Mouse (Mus musculus) left cerebral cortex, postnatal 36 days (tissue): ENCODE measurements at regions not wholly inside any gene's neighbourhood (a gene's known extent, or its start where the extent isn't known, plus 50 kb on each side); places are given as distances from the start of the nearest gene placed in this dataset.

ENCODE experiments used
- DNase-seq, 2 experiments: peaks; one replicate each; pipeline ENCODE4 v3.0.0; 2021 to 2022; ENCODE audit warnings: low spot score in 2 of 2, mixed read lengths in 1 of 2
- intact Hi-C: fragments of 180-260 bp; cut with DNase I; formaldehyde crosslinking; loops from one replicate; pipeline ENCODE4 v1.15.1; 2025

DNA sequence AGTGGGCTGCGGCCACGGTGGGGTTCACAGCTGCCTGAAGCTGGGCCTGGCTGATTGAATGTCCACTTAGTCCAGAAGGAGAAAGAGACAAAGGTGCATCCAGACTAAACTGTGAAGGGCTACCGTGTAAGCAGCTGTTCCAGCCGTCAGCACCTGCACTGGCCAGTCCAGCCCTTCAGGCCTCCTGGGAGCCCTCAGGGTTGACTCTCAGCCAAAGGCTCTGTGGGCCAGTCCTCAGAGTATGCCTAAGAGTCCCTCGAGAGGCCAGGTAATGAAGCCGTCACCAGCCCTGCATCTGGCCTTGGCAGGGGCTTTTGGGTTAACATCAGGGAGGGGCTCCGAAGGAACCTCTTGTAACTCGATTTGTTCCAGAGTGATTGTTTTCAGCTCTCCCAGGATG, 187.4 kb downstream of the Gpd2 start:
- no peak for DNase-seq
- intact Hi-C loops = no loop called here

DNA sequence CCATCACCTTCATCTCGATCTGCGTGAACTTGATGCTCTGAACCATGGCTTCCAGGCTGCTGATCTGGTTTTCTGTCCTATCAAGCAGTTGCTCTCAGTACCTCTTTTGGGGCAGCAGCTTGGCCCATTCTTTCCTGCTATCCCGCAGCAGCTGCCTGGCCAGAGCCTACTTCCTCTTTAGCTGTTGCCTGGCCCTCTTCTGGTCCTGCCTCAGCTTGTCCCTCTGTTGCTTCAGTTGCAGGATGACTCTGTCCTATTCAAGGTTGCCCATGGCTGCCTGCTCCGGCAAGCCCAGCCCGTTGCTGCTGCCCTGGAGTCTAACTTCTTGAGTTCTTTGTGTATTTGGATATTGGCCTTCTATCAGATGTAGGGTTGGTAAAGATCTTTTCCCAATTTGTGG, 188.0 kb downstream of the Gpd2 start:
- intact Hi-C loops = no loop called here
- DNase-seq = no peak

DNA sequence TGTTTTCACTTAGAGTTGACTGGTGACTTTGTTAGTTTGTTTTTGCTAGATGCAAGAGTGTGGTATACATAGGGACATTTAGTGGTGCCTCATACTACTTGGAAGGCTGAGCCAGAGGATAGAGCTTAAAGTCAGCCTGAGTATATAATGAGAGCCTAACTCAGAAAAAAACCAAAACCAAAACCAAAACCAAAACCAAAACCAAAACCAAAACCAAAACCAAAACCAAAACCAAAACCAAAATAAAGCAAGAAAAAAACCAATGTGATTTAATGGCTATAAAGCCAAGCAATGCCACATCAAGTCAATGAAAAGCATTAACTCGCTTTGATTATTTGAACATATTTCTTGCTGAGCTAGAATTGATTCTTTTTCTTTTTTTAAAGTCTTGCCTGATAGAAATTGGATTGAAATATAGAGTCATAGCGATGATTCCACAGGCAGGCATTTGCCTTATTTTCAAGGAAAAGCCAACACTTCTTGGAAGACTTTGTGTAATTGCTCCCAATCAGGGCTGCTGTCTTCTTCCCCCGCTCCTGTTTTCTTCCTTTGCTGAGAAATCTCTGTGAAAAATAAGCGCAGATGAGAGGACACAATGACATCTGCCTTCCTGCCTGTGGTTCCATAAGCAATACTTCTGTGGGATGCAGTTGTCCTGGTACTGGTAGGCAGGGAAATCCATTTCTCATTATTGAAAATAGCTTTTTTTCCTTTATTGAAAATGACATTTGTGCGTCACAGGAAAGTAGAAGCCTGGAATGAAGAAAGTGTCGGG, 213.7 kb downstream of the Gpd2 start:
- intact Hi-C loops = no loop called here
- DNase-seq = no peak

DNA sequence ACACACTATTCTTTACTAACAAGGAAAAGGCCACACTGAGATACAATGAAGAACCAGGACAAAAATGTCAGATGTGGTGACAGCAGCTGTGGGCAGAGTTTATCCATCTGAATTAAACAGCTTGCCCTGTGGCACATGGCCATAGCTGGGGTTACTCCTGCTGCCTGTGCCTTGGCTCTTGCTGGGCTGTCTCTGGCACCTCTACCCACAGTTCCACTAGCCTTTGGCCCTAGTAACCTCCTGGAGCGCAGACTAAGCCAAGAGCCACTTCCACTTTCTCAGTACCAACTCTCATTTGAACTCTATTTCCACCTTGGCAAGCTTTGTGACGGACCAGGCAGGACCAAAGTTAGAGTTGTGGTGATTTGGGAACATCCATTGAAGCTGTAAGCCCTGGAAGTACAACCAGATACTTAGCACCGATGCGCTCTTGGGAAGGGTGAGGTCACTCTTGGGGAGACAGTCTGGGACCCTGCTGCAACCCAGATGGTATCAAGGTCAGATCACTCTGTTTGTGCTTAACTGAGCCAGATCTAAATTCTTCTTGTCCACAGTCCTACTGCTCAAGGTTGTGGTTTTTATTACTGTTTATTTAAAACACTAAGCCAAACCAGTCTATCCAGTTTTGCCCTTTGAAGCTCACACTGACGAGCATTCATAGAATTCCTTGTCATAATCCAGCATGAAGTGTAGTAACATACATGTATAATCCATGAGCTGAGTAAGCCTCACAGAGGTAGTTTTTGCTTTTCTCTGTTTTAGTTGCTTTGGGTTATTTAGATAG, 216.7 kb downstream of the Gpd2 start:
- intact Hi-C loops = no loop called here
- DNase-seq = no peak

DNA sequence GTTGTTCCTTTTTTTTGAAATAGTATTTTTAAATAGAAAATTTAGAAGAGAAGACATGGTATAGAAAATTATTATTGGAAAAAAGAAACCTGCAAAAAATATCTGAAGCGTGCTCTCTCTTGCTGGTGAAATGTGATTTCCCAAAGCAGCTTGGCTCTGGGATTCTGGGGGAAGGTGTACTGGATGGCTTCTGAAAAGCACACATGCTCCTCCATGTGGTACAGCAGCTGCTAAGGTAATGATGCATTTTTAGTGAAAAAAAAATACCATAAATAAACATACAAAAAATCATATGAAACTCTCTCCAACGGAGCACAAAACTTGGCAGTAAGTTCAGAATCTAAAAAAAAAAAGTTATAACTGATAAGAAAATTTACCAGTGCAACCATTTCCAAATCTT, 222.5 kb downstream of the Gpd2 start:
- no peak for DNase-seq
- intact Hi-C loops = no loop called here

DNA sequence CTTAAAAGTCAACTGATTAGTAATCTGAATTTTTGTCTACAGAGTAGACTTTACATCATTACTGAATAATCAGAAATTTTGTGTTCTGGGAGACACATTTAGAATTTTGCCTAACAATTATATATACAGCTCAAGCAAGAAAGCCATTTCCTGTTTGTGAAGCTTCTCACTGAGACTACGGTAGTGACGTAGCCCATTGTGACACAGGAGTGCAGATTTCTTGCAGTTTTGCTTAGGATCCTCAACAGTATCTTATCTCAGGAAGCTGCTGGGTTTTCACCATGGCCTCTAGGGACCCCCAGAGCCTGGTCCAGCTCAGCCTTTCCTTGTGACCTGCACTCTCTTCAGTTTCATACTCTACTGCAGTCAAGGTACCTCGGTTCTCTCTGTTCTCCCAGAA, 236.4 kb downstream of the Gpd2 start:
- no peak for DNase-seq
- intact Hi-C loops = no loop called here

DNA sequence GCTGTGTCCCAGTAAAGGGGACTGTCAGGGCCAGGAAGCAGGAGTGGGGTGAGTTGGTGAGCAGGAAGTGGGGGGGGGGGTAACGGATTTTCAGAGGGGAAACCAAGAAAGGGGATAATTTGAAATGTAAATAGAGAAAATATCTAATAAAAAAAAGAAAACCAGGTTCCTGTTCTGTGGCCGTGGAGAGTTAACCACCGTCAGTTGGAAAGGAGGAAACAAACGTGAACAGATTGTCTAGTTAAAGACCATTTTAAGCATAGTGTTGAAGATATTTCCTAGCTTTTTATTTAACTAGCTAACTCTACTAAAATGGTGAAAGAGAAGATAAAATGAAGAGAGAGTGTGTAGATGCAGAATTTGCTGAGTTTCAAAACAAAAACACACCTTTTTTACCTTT, 254.7 kb downstream of the Gpd2 start:
- intact Hi-C loops = no loop called here
- no peak for DNase-seq

DNA sequence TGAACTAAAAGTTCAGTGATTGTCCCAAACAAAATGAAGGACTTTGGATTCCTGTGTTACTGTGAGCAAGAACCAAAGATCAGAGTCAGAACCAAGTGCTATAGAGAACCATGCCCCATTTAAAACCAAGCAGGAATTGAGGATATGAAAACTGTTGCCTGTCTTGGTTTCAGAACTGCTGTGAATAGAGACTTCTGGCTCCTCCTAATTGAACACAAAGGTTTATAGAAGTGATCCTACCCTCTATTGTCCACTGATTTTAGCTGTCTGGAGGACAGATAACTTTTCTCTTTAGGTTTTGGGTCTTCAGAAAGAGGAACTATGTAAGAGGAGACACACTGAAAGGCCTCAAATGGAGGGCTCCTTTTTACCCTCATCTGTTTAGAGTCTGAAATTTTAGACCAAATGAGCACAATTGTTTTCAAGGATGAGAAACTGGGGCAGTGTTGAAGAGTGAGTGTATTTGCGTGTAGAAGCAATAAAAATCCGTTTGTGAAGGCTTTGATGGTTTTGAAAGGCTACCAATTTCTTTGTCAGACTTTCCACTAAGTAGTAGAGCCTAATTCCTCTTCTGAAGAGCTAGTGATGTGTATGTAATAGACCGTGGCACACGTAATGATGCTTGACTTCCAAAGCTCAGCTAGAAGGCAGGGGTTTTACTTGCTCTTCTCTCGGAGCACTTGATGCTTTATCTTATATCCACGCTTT, 255.6 kb downstream of the Gpd2 start:
- no peak for DNase-seq
- intact Hi-C loops = no loop called here

DNA sequence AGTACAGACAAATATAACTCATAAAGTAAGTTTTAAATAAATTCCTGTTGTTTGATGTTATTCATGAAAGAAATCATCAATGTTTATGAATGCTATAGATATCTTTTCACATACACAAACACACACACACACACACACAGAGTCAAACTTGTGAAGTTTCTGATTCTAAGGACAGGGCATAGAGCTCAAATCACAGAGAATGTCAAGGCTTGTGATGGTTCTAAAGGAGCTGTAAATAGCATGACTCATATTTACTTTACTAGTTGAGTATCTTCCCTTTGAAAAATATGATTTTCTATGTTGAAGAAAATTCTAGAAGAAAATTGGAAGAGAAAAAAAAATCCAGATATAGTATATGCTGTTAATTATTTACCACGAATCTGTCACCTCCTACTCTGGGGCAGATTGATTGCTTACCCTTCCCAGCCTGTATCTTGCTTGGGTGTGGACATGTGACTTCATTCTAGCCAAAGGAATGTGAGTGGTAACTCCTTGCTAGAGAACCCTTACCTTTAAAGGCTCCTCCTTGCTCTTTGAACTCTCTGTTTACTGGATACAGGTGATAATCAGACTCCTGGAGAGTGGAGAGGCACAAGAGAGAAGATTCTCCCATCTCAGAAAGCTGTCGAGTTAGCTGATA, 259.0 kb downstream of the Gpd2 start:
- intact Hi-C loops = no loop called here
- no peak for DNase-seq

DNA sequence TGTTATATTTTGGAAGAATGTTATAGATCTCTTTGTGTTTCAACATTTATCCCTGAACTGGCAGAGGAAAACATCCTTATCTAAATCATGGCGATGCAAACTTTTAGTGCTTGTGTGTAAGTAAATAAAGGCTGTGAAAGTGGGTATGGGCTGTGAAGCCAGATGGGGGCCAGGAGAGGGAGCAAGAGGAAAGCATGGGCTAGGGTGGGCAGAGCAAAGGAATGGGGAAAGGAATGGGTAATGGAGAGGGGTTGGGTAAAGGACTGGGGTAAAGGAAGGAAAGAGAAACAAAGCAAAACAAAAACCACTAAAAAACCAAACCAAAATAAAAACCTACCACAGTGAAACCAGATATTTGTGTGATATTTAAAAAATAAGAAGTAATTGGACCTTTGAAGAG, 260.5 kb downstream of the Gpd2 start:
- no peak for DNase-seq
- intact Hi-C loops = no loop called here

DNA sequence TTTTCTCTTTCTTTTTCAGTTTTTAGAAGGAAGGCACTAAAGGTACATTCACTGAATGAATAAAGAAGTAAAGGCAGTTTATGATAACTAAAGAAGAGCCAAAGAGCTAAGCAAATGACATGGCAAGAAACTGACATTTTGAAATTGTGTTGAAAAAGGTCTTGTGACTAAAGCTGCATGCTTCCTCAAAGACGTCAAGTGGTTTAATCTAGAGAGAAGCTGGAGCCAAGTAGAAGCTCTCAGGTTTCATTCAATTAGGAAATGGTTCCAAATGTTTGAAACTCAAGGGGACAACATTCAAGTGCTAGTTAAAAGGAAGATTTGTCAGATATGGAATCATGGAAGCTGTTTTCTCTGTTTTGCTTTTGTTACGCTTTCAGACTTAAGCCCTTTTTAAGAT, 267.2 kb downstream of the Gpd2 start:
- DNase-seq = no peak
- intact Hi-C loops = no loop called here

DNA sequence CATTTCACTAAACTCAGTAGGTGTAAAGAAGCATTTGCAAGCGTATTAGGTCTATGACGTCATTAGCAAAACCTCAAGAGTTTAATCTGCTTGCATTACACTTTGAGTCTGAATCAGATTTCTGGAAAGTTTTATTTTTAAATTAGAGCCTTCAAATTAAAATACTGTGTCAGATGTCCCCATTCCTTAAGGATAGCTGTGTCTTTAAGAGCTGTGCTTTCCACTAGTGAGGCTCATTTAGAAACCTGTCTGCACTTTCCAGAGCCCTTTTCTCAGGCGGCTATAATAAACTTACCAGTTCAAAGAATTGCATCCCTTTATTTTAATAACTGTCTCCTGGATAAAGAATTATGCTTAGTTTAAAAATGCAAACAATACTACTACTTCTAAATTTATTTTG, 285.0 kb downstream of the Gpd2 start:
- no peak for DNase-seq
- intact Hi-C loops = no loop called here

DNA sequence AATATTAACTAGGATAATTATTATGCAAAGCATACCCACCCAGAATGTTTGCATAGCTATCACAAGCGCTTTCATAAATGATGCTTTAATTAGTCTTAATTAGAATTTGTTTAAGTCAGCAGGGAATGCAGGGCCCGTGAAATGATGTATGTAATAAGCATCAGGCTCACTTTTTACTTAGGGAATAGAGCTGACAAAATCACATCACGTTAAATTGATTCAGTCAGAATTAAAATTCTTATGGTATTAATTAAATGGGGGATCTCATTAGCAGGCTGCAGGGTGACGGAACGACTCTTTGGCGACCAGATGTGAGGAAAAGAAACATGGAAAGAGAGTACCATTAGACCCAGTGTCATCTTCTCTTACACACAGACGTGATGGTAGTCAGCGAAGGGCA, 285.5 kb downstream of the Gpd2 start:
- no peak for DNase-seq
- intact Hi-C loops = no loop called here

DNA sequence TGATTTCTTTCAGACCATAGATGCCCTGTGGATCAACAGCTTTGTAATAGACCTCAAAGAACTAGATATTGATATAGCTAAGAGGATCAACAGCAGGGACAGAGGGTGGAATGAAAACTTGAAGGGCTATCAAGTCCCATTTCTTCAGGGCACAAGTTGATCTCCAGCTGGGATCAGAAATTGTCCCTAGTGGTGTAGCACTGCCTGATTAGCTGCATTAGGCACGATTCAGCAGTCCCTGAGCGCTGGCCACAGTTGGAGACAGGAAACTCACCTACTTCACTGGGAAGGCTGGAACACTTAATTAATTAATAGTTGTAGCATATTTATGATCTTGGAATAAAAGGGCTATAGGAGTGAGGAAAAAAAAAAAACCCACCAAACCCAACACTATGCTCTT, 290.5 kb downstream of the Gpd2 start:
- no peak for DNase-seq
- intact Hi-C loops = no loop called here

DNA sequence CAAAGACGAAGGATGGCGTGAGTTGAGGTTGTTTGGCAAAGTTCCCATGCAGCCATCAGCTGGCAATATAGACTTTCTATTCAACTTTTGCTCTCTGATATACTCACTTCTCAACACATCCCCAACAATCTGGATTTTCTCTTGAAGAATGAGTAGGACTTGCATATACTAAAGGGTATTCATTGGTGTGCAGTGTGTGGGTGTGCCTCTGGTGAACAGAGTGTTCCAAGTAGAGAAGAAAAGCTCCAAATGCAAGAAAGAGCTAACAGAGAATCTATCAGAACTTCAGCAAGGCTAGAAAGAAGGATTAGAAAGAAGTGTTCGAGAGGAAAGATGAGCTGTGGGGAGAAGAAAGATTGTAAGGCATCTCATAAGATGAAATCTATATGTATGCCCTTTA, 302.4 kb downstream of the Gpd2 start:
- DNase-seq = no peak
- intact Hi-C loops = no loop called here

DNA sequence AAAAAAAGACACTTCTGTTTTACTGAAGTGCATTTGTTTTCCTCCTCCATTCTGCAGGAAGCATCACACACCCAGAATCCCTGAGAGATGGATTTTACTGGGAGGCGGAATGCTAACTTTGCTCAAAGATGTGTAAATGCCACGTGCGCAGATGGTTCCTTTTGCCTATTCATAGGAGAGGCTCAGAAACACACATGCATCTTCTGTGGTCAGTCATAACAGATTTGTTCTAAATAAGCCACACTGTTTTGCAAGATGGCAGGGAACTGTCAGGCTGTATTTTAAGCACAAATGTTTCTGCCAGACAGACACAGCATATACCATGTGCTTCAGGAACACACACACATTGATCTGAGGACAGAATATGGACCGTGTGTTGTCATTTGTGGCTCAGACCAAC, 327.8 kb downstream of the Gpd2 start:
- peak; percentile 4 to 33 for DNase-seq
- intact Hi-C loops = no loop called here

DNA sequence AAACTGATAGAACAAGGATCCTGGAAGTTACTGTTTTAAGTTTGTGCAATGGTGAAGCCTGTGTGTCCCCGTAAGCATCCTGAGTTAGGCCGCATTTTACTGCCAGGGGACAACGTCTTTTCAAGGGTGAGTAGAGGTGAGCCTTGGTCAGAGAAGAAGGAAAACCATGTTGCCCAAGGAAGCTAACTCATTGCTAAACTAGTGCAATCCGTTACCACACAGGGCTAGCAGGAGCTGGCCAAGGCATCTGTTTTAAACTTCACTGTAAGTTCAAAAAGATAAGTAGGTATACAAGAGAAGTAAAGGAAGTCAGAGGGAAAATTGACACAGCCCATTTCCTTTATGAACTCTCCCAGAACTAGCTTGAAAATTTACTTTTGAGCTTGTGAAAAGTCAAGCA, 328.7 kb downstream of the Gpd2 start:
- DNase-seq = no peak
- intact Hi-C loops = no loop called here

DNA sequence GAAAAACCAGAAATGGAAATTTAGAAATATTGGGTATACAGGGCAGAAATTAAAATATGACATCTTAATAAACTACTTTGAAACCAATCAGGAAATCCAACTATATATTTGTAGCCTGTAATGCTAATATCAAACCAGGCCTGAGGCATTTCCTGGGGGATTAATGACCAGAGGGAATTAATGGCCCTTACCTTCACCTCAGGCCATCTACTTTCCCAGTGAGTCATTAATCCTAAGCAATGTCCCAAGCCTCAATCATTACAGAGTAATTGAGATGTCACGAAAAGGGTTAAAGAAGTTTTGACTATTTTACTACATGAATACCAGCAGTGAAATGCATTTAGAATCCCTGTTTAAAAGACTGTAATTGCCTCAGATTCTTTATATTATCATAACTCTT, 329.7 kb downstream of the Gpd2 start:
- intact Hi-C loops = no loop called here
- no peak for DNase-seq

DNA sequence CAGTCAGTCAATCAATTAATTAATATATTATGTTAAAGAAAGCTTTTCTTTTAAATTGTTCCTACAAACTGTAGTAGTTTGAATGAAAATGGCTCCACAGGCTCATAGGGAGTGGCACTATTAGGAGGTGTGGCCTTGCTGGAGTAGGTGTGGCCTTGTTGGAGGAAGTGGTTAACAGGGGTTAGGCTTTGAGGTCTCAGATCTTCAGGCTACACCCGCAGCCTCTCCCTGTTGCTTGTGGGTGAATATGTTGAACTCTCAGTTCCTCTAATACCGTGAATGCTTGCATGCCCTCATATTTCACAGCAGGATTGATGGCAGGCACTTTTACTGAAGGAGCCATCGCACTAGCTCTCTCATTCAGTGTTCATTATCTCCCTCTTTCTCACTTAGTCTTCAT, 349.6 kb downstream of the Gpd2 start:
- intact Hi-C loops = no loop called here
- no peak for DNase-seq

DNA sequence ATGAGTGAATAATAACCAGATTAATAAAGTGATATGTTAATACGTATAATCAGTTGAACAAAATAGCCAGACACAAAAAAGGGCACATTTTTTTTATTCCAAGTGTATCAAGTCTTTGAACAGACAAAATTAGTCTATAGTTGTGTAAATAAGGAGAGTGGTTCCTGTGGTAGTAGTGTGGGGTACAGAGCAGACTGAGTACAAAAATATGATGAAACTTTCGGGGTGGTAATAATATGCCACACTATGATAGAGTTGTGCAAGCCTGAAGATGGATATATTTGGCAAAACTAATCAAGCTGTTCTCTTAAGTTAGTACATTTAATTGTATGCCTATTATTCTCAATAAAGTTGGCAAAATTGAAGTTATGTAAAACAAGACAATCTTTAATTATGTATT, 356.1 kb downstream of the Gpd2 start:
- intact Hi-C loops = no loop called here
- no peak for DNase-seq
